Mouse (Mus musculus) cerebellum, postnatal 14 days (tissue): ENCODE results near the gene Psmg3.

Experiments used
- DNase-seq, 2 experiments: peaks; one replicate each; pipeline ENCODE4 v3.0.0; 2021; ENCODE audit warnings: mixed read lengths in 2 of 2

Gene Psmg3

GRCm38 (mm10) chr5:139826357-139827055 is at the start of gene Psmg3, which contains the start of gene Gm26938:
Psmg3 (minus strand) TSS chr5:139826885.
Gm26938 (minus strand) TSS chr5:139826407.
- DNase-seq: peak; percentile 94 to 97

DNA sequence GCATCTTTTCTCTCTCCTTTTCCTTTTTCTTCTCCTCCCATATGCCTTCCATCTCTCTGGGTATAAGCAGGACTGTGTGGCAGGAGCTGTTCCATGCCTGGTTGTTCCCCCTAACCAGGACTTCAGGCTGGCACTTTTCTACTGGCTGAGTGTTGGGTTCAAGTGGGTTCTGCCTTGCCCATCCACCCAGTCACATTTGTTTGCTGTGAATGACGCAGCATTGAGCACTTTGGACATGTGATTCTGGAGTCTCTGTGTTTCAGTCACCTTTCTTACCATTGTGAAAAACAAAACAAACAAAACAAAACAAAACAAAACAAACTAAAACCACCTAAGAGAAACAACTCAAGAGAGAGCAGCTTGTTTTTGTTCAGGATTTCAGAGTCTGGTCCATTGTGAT is 44.8 kb upstream of the Psmg3 start:
- DNase-seq: no peak

DNA sequence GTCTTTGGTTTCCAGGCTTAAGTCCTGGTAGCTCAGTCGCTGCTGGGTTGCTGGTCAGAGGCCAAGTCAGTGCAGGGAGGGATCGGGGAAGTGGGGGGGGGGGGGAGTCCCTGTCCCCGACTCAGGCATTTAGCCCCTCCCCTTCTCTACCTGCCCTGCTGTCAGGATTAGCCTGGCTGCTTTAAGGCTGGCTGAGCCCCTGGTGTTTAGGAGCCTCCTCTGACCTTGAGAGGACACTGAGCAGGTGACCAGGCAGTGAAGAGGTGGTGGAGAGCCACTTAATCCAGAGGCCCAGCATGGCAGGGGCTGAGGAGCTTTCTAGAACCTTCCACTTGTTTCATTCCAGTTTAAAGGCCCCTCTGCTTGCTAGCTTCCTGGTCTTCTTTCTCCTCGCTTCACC is 44.2 kb upstream of the Psmg3 start:
- no peak for DNase-seq

GRCm38 (mm10) chr5:139862759-139863158 is 36.1 kb upstream of the Psmg3 start:
- peak; percentile 28 to 52 for DNase-seq

GRCm38 (mm10) chr5:139860328-139861104 is 33.8 kb upstream of the Psmg3 start:
- DNase-seq: peak; percentile 43 to 56

- DNase-seq: peak; percentile 33 to 37
Observed at GRCm38 (mm10) chr5:139849626-139850320, 23.1 kb upstream of the Psmg3 start.

- DNase-seq: no peak
Observed at GRCm38 (mm10) chr5:139839142-139839541, 12.5 kb upstream of the Psmg3 start.

- peak; percentile 79 to 90 for DNase-seq
Observed at GRCm38 (mm10) chr5:139838476-139838892, 11.8 kb upstream of the Psmg3 start.

GRCm38 (mm10) chr5:139835706-139836105 is 9.0 kb upstream of the Psmg3 start:
- DNase-seq: no peak

DNA sequence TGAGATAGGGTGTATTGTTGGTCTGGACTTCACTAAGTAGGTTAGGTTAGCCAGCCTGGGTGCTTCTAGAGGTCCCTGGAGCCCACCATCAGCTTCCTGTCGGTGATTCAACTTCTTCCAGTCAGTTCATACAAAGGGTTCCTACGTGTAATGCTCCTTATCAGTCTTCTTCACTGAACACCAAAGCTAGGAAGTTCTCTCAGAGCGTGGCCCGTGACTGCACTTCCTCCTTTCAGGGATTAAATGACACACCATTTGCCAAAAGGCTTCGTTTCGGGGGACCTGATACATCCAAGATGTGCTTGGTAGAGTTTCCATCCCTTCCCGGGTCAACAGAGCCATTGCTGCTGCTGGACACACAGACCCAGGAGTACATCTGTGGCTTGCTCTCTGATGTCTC is 5.4 kb upstream of the Psmg3 start:
- DNase-seq: no peak

DNA sequence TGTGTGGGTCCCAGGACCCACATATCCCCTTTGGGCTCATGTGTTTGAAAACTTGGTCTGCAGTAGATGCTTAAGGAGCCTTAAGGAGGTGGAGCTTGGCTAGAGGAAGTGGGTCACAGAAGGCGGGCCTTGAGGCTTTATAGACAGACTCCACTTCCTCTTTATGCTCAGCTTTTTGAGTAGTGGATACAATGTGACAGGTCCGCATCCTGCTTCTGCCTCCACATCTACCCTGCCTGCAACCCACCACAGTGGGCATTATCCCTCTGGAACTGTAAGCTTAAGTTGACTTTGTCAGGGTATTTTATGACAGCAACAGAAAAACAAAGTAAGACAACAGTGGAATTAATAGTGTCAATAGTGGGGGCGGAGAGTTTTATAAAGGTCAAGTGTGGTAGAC is 4.0 kb upstream of the Psmg3 start:
- DNase-seq: no peak

GRCm38 (mm10) chr5:139829384-139829783 is 2.7 kb upstream of the Psmg3 start:
- no peak for DNase-seq

DNA sequence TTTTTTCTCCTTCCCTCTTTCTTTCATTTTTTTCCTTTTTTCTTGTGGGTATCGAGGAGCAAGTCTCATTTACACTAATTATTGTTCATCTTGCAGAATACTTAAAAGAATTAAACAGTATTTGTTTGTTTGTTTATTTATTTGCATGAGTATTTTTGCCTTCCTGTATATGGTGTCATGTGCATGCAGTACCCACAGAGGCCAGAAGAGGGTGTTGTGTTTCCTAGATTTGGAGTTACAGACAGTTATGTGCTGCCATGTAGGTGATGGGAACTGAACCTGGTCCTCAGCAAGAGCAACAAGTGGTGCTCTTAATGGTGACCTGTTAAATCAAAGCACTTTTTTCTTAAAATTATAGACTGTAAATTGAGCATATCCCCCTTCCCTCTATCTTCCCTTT is 908 bp upstream of the Psmg3 start:
- DNase-seq: peak in 1 of 2 experiments; percentile 54

GRCm38 (mm10) chr5:139825947-139826346 is 738 bp downstream of the Psmg3 start:
- no peak for DNase-seq

DNA sequence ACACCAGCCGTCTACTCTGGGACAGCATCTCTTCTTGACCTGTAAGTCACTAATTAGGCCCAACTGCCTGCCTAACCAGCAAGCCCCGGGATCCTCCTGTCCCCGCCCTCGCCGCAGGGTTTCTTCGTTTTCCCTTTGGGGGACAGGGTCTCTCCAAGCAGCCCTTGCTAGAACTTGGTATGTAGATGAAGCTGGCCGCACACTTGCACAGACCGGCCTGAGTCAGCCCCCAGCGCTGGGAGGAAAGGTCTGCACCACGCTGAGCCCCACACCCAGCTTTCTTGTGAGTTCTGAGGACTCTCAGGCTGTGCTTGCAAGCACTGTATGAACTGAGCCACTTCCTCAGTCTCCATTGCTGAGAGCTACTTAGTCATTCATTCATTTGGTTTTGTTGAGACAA is 2.2 kb downstream of the Psmg3 start:
- no peak for DNase-seq

GRCm38 (mm10) chr5:139821466-139822459 is 4.9 kb downstream of the Psmg3 start:
- no peak for DNase-seq

DNA sequence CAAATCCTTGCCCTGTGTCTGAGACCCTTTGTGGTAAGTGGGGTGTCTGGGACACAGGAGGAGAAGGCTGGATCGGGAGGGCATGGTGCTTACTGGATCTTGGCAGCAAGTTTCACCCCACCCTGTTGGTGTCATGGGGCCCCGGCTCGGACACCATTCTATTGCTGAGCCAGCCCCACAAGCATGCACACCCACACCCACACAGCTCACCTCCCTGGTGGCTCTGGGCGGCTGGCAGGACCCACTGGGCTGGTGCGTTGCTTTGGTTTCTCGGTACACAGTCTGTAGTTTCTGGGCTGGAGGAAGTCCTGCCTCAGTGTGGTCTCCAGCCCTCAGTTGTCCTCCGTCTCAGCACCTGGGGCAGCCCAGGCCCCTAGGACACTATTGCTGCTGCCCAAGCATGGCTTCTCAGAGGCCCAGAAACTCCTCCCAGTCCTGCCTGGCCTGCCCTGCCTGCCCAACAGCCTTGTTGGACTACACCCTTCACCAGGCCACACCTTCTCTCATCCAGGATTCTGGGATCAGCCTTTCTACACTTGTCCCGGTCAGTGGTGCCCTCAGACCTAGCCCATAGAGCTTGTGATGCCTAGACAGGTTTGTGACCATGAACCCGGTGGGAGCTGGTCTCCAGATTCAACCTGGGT is 7.0 kb downstream of the Psmg3 start, which contains the start of gene Tmem184a:
TSS of gene Tmem184a (minus strand) at position 380 of the 644 bp plus-strand sequence.
- DNase-seq: no peak

GRCm38 (mm10) chr5:139818801-139819200 is 7.9 kb downstream of the Psmg3 start:
- DNase-seq: peak; percentile 26 to 57

DNA sequence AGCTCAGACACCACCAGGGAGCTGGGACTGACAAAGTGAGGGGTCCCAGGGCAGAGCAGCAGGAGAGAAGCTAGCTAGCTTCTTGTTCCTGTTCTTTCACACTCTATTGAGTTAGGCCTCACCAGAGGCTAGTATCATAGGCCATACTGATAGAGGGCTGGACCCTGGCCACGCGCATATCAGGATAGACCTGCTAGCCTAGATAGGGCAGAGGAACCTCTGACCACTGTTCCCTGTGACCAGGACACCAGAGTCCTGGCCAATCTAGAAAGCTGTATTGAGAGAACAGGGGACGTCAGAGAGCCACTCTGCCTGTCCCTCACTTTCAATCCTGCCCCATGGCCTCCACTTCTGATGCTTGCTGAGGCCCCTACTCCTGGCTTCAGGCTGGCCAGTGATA is 8.6 kb downstream of the Psmg3 start:
- no peak for DNase-seq

DNA sequence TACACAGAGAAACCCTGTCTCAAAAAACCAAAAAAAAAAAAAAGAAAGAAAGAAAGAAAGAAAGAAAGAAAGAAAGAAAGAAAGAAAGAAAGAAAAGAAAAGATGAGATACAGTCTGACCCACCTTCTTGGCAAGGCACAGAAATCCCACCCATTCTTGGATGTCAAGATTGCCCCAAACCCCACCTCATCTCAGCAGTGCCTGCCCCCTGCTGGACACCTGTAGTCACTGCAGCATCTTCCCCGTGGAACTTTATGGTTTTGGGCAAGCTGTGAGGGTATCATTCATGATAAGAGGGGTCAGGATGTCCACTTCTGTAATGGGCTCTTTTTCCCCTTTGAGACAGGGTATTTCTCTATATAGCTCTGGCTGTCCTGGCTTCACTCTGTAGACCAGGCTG is 9.4 kb downstream of the Psmg3 start:
- DNase-seq: no peak

DNA sequence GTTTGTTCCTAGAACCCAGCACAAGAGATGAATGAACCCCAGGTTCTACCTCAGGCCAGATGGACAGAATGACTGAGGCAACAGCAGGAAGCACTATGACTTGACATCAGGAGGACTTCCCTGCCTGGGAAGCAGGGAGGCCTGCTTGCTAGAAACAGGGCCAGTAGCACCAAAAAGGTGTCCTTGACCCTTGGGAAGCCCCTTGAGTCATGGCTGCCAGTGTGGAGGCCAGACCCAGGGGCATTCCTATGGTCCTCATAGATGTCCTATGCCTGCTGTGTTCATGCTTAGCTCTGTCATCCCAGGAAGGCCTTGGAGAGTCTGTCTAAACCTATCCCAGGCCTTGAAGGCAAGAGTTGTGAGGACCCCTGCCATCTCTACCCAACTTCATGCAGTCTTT is 10.2 kb downstream of the Psmg3 start:
- DNase-seq: no peak

DNA sequence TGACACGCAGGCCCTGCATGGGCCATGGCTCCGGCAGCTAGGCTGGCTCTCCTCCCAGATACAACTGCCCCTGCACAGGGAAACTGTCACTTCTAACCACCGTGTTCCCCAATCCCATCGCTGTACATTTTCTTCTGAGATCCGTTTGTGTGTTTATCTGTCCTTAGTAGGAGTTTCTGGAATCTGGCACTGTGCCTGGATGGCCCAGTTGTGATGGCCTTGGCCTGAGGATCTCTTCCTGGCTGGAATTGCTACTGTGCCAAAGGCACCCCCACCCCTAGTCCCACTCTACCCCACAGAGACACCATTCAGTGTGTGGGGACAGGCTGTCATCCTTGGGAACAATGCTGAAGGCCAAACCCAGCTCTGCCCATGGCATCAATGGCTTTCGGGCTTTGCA is 10.7 kb downstream of the Psmg3 start:
- no peak for DNase-seq
